Mouse (Mus musculus) bone marrow, adult 2 months (tissue): Measurements from ENCODE around the gene Ankrd28. TPM values are rescaled to one million over a fixed set of nuclear protein-coding genes. Genes with fewer than 3 reads are reported as not detected.

ENCODE experiments used
- H3K27ac ChIP-seq: fragments of 200-500 bp; 2 replicates; pipeline ENCODE4 v1.5.1; 2012; ENCODE audit warnings: low read depth, mild to moderate bottlenecking, control low read depth, inconsistent platforms, low read length; ENCODE audit not compliant: control insufficient read depth, poor library complexity, insufficient read depth
- H3K4me1 ChIP-seq: fragments of 200-500 bp; 2 replicates; pipeline ENCODE4 v1.6.1; 2011; ENCODE audit warnings: low read length; ENCODE audit not compliant: control insufficient read depth, insufficient read depth
- H3K4me3 ChIP-seq: fragments of 200-500 bp; replicated peaks from 2 replicates; pipeline ENCODE3; 2011; ENCODE audit warnings: mild to moderate bottlenecking, low read depth, low read length, control low read depth; ENCODE audit not compliant: control insufficient read depth
- CTCF ChIP-seq: fragments of 200-500 bp; IDR thresholded peaks from 2 replicates; pipeline ENCODE4 v1.5.1; 2011; ENCODE audit warnings: low read length, control low read depth; ENCODE audit not compliant: control insufficient read depth, insufficient read depth
- POLR2A ChIP-seq: fragments of 200-500 bp; IDR thresholded peaks from 2 replicates; pipeline ENCODE4 v1.6.1; 2011; ENCODE audit warnings: low read depth, mild to moderate bottlenecking, control low read depth, low read length, borderline replicate concordance; ENCODE audit not compliant: control insufficient read depth
- WGBS: fragments of 180-500 bp; shearing (Covaris S2); methylation state at CpG from one replicate; pipeline ENCODE4 v1.1.7; 2018; 5-methylcytosine and 5-hydroxymethylcytosine counted together
- polyA plus RNA-seq: library from polyadenylated mRNA; stranded (reverse); fragments of >200 nt; gene quantifications from 2 replicates; pipeline ENCODE4 v1.2.4, GENCODE M21; 2011; ENCODE audit warnings: low replicate concordance; ENCODE audit not compliant: missing spikeins, insufficient read depth, insufficient read length

Ankrd28 gene
- polyA plus RNA-seq, 1 experiment: 20.6 TPM

DNA sequence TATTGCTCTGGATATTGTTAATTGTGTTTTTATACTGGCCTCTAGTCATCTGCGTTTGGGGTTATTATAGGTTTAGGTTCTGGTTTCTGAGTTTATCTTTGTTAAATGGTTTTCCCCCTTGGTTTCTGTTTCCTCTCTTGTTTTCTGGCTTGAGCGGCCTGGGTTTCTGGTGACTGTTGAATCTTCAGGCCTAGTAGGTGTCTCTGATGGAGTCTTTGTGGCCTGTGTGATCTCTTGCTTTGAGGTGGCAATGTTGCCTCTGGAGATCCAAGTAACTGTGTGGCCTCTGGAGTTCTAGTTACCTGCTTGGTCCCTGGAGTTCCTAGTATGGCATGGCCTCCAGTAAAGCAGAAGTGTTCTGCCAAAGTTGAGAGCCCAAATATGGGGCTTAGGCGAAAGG lies 149.8 kb downstream of the Ankrd28 start:
- no peak for TF ChIP-seq CTCF
- no peak for TF ChIP-seq POLR2A
- Histone ChIP-seq H3K27ac (peak overlapping the region; percentile 51; the same call in 1 of the 2 replicates), H3K4me3 (no peak overlapping the region), H3K4me1 (peaks cover 12% of the 10 kb centered on the region)
- WGBS: 48% methylated on average over 3 of the region's 3 CpGs

DNA sequence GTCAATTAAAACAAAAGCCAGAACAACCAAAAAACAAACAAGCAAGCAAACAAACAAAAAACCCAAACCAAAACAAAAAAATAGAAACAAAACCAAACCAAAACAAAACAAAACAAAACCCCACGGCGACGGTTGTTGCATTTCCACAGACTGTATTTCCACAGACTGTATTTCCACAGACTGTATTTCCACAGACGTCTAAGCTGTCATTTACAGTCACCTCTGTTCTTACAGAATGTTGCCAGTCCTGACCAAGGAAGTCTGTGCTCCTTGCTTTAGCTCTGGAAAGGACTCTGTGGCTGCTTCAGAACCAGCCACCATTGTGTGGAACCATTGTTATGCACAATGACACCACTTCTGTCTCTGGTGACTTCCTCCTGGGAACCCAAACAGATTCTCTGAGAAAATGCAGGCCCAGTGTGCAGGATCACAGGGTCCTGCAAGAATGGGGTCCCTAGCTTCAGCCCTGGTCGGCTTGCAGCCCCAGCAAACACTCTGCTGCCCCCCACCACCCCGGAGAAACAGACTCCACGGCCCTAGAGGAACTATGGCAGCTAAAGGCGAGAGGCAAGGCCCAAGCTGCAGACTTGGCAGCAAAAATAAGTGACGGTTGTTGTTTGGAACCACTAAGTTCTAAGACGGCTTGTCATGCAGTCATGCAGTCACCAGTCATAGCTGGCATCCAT lies 158.7 kb downstream of the Ankrd28 start:
- TF ChIP-seq CTCF: no peak
- no peak for TF ChIP-seq POLR2A
- Histone ChIP-seq H3K27ac (peak overlapping the region; percentile 70), H3K4me1 (peaks cover 14% of the 10 kb centered on the region), H3K4me3 (no peak overlapping the region)
- 44% methylated on average over 10 of the region's 10 CpGs for WGBS

DNA sequence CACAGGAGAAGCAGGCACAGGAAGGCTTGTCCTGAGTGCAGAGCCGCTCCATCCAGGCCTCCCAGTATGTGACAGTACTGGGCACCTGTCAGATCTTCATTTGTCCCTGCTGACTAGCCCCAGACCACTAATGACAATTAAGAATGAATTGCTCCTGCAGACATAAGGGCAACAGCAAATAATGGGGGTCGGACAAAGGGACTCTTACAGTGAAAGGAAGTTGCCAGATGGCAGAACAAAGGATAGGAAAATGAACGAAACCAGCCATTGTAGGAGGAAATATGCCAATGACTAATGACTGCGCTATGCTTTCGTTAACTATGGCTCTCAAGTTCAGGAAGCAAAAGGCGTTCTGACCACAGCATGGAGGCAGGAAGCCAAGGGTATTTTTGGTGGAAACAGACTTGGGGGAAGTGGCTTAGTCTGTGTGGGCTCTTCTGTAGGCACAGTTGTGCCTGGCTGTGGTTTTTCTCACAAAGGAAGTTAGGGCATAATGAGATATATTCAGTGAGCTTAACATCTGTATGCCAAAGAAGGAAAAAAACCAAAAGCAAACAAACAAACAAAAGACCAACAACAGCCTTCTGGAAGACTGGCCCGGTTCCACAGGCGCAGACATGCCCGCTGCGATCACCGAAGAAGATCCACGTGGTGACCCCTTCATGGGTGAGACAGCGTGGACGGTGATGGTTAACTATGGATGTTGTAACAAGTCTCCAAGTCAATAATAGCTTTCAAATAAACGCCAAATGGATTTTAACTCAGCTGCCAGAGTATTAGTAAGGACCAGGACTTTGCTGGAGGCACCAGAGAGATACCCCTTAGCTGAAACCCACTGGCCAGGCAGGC lies 160.6 kb downstream of the Ankrd28 start:
- H3K4me1 ChIP-seq: peaks cover 16% of the 10 kb centered on the region
- no peak overlapping the region for H3K4me3 ChIP-seq
- TF ChIP-seq POLR2A (no peak), CTCF (no peak)

DNA sequence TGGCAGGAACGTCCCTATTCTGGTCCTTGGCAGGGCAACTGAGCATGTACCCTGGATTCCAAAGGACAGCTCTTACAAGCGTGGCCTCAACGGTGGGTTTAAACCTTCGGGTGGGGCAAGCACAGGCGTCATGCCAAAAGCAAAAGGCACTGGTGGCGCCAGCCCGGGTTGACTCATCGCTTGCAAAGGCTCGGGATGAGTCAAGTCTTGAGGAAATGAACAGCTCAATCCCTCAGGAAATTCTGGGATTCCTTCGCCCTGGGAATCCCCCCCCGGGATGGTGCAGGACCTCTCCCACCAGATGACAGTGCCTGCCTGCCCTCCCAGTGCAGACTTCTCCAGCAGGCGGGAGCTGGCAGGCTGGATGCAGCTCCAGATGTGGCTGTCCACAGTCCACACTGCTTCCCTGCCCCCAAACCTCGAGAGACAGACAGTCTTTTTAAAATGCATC lies 161.3 kb downstream of the Ankrd28 start:
- TF ChIP-seq CTCF: no peak
- no peak for TF ChIP-seq POLR2A
- H3K4me3 ChIP-seq: no peak overlapping the region
- peak overlapping the region; percentile 83 for H3K27ac ChIP-seq
- WGBS: 8% methylated on average over 13 of the region's 13 CpGs
- H3K4me1 ChIP-seq: peaks cover 16% of the 10 kb centered on the region

More for the DNA sequence above, 160.6 kb downstream of the Ankrd28 start:
- peak overlapping the region; percentile 83 for H3K27ac ChIP-seq
- WGBS: 6% methylated on average over 15 of the region's 15 CpGs

DNA sequence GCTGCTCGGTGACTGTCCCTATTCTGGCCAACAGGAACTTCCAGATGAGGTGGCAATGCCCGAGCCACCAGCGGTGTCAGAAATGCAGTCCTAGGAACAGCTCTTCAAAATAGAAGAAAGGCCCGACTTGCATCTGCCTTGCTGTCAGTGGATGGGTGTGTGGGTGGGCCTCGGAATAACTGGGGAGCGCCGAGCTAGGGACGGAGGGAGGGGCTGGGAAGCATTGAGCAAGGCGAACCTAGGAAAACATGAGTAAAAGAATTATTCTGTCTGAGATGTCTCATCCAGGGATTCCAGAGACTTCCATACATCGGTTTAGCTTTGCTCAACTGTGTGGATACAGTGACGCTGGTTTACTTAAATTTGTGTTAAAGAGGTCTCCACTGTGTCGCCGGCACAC lies 162.1 kb downstream of the Ankrd28 start:
- H3K4me1 ChIP-seq: peaks cover 16% of the 10 kb centered on the region

DNA sequence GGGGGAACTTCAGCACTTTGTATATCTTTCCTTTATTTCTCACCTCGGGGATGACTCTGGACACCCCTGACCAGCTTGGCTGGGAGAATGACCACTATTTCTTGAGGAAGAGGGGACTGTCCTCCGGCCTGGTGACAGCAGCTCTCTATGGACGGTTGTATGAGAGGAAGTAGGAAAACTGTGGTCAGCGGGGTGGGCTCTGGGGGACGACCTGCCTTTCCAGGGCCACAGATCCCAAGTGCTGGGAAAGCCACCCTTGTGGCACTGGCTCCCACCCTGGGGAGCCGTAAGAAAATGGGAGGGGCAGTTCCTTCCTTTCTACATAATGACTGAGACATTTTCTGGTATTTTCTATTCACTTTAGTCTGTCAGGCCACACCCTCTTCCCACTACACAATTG lies 162.7 kb downstream of the Ankrd28 start:
- 27% methylated on average over 6 of the region's 6 CpGs for WGBS
- Histone ChIP-seq H3K4me1 (peaks cover 18% of the 10 kb centered on the region), H3K4me3 (no peak overlapping the region), H3K27ac (peak overlapping the region; percentile 18; the same call in 1 of the 2 replicates)
- TF ChIP-seq CTCF (no peak), POLR2A (no peak)

More for the DNA sequence above, 162.1 kb downstream of the Ankrd28 start:
- Histone ChIP-seq H3K27ac (peak overlapping the region; percentile 29; the same call in 1 of the 2 replicates), H3K4me3 (no peak overlapping the region)
- 62% methylated on average over 13 of the region's 13 CpGs for WGBS
- TF ChIP-seq CTCF: no peak

DNA sequence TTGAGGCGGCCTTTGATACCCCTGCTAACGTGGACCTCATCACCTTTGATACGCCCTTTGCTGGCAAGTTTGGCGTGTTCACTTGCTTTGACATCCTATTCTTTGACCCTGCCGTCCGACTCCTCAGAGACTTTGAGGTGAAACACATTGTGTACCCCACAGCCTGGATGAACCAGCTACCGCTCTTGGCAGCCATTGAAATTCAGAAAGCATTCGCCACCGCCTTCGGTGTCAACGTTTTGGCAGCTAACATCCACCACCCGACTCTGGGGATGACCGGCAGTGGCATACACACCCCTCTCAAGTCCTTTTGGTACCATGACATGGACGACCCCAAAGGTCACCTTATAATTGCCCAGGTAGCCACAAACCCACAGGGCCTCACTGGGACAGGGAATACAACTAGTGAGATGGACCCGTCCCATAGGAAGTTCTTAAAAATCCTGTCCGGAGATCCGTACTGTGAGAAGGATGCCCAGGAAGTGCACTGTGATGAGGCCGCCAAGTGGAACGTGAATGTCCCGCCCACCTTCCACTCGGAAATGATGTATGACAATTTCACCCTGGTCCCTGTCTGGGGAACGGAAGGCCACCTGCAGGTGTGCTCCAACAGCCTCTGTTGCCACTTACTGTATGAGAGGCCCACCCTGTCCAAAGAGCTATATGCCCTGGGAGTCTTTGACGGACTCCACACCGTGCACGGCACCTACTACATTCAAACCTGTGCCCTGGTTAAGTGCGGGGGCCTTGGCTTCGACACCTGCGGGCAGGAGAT lies 163.3 kb downstream of the Ankrd28 start:
- Histone ChIP-seq H3K27ac (no peak overlapping the region), H3K4me3 (no peak overlapping the region), H3K4me1 (peaks cover 22% of the 10 kb centered on the region)
- no peak for TF ChIP-seq CTCF
- no peak for TF ChIP-seq POLR2A
- WGBS: 91% methylated on average over 28 of the region's 28 CpGs

DNA sequence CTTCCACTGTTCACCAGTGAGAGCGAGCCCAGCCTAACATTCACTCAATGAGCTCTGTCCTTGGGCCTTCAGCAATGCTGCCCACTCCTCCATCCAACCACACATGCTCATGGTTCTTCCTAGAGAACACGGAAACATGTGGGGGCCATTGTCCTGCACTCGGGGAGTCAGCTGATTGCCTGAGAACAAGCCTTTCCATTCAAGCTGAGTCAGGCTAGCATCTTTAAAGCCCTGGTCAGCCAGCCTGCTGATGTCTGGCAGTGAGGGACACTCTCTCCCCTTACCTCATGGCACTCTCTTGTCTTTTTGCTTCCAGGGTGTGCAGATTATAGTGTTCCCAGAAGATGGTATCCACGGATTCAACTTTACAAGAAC lies 164.9 kb downstream of the Ankrd28 start:
- Histone ChIP-seq H3K4me1 (peaks cover 16% of the 10 kb centered on the region), H3K4me3 (no peak overlapping the region), H3K27ac (no peak overlapping the region)
- WGBS: 71% methylated on average over 4 of the region's 4 CpGs
- TF ChIP-seq POLR2A (no peak), CTCF (no peak)
